Mouse (Mus musculus) stomach, postnatal 0 days (tissue): ENCODE data around the gene Paqr5. TPM values are rescaled to one million over a fixed set of nuclear protein-coding genes. Genes with fewer than 3 reads are reported as not detected.

Experiments used
- ATAC-seq: fragments of 200-750 bp; cut with Nextera tagmentation; 2 replicates; pipeline ENCODE4 v1.8.0; 2017; ENCODE audit not compliant: low FRiP score, low TSS enrichment
- DNase-seq: peaks from one replicate; pipeline ENCODE4 v3.0.0-alpha.2; 2016; ENCODE audit warnings: low spot score
- H3K27ac ChIP-seq: fragments of 300-500 bp; sonication (generic); replicated peaks from 2 replicates; pipeline ENCODE4 v1.5.1; 2014; ENCODE audit warnings: mild to moderate bottlenecking, control low read depth
- H3K27me3 ChIP-seq: fragments of 300-500 bp; sonication (generic); 2 replicates; pipeline ENCODE4 v1.6.1; 2014; ENCODE audit warnings: low read length; ENCODE audit not compliant: control insufficient read depth, insufficient read depth
- H3K36me3 ChIP-seq: fragments of 300-500 bp; sonication (generic); 2 replicates; pipeline ENCODE4 v1.6.1; 2014; ENCODE audit warnings: low read length, mixed read lengths; ENCODE audit not compliant: control insufficient read depth, insufficient read depth
- H3K4me1 ChIP-seq: fragments of 300-500 bp; sonication (generic); replicated peaks from 2 replicates; pipeline ENCODE4 v1.6.1; 2014; ENCODE audit warnings: antibody characterized with exemption; ENCODE audit not compliant: control insufficient read depth, insufficient read depth
- H3K4me2 ChIP-seq: fragments of 300-500 bp; sonication (generic); replicated peaks from 2 replicates; pipeline ENCODE4 v1.6.1; 2014; ENCODE audit warnings: low read depth, mild to moderate bottlenecking, control low read depth, moderate library complexity
- H3K4me3 ChIP-seq: fragments of 300-500 bp; sonication (generic); 2 replicates; pipeline ENCODE4 v1.5.1; 2014; ENCODE audit warnings: low read depth, low read length, control low read depth
- H3K9ac ChIP-seq: fragments of 300-500 bp; sonication (generic); 2 replicates; pipeline ENCODE4 v1.6.1; 2014; ENCODE audit warnings: mild to moderate bottlenecking, low read length, control low read depth, mixed read lengths
- H3K9me3 ChIP-seq: fragments of 300-500 bp; sonication (generic); 2 replicates; pipeline ENCODE4 v1.6.1; 2016; ENCODE audit warnings: low read length; ENCODE audit not compliant: control insufficient read depth
- CTCF ChIP-seq: IDR thresholded peaks from 2 replicates; pipeline ENCODE4 v1.5.1; 2016; ENCODE audit warnings: antibody characterized with exemption, low read depth, mild to moderate bottlenecking, moderate library complexity
- EP300 ChIP-seq: optimal IDR thresholded peaks from 2 replicates; pipeline ENCODE3; 2016; ENCODE audit warnings: antibody characterized with exemption
- WGBS: fragments of 180-500 bp; shearing (Covaris S2); extraction: QIAGEN DNeasy Blood & Tissue Kit; methylation state at CpG from one replicate; pipeline ENCODE4 v1.1.7; 2014; 5-methylcytosine and 5-hydroxymethylcytosine counted together
- polyA plus RNA-seq: library from polyadenylated mRNA; unstranded; fragments of >200 nt; fragmentation: Nextera tagmentation; extraction: Ambion mirVana; gene quantifications from 2 replicates; pipeline ENCODE4 v1.2.1, GENCODE M21; 2015

The Paqr5 gene
- polyA plus RNA-seq, 1 experiment from 2014 or later = 92.5 TPM

GRCm38 (mm10) chr9:61915393-61916005 is 111.2 kb downstream of the Paqr5 start:
- no peak for DNase-seq
- Histone ChIP-seq H3K9me3 (no peaks in the 10 kb centered on the region), H3K27me3 (no peaks in the 10 kb centered on the region), H3K27ac (peak overlapping the region; percentile 96; the same call in 1 of the 2 replicates), H3K4me1 (no peaks in the 10 kb centered on the region), H3K9ac (no peak overlapping the region), H3K4me2 (peak overlapping the region; percentile 64), H3K36me3 (peaks cover 11% of the 10 kb centered on the region), H3K4me3 (peak overlapping the region; percentile 78; the same call in 1 of the 2 replicates)
- no peak for ATAC-seq
- TF ChIP-seq EP300 = no peak
- TF ChIP-seq CTCF = no peak
- WGBS = 56% methylated on average over 4 of the region's 4 CpGs

GRCm38 (mm10) chr9:61914917-61915300 is 111.7 kb downstream of the Paqr5 start:
- peak overlapping the region; percentile 96 for H3K27ac ChIP-seq
- H3K36me3 ChIP-seq = peaks cover 11% of the 10 kb centered on the region
- H3K4me2 ChIP-seq = peak overlapping the region; percentile 64
- DNase-seq = no peak
- WGBS = 2% methylated on average over 13 of the region's 13 CpGs
- no peaks in the 10 kb centered on the region for H3K9me3 ChIP-seq
- H3K27me3 ChIP-seq = no peaks in the 10 kb centered on the region
- ATAC-seq = no peak
- H3K9ac ChIP-seq = peak overlapping the region; percentile 66
- no peak for TF ChIP-seq EP300
- peak overlapping the region; percentile 78 for H3K4me3 ChIP-seq
- H3K4me1 ChIP-seq = no peaks in the 10 kb centered on the region

GRCm38 (mm10) chr9:61914203-61914916 is 112.3 kb downstream of the Paqr5 start, which contains the start of gene Rplp1:
Gene Rplp1 (minus strand): TSS chr9:61914542.
- Histone ChIP-seq H3K9me3 (no peaks in the 10 kb centered on the region), H3K4me3 (peak within 1 kb of the TSS; percentile 78), H3K4me2 (peak within 1 kb of the TSS; percentile 86), H3K4me1 (no peaks in the 10 kb centered on the region), H3K27me3 (no peaks in the 10 kb centered on the region), H3K36me3 (peaks cover 11% of the 10 kb centered on the region), H3K27ac (peak within 1 kb of the TSS; percentile 96), H3K9ac (peak within 1 kb of the TSS; percentile 81)
- DNase-seq = peak; percentile 96
- TF ChIP-seq EP300 (no peak), CTCF (no peak)
- WGBS = under 1% methylated on average over 66 of the region's 70 CpGs
- ATAC-seq = peak; percentile 96

DNA sequence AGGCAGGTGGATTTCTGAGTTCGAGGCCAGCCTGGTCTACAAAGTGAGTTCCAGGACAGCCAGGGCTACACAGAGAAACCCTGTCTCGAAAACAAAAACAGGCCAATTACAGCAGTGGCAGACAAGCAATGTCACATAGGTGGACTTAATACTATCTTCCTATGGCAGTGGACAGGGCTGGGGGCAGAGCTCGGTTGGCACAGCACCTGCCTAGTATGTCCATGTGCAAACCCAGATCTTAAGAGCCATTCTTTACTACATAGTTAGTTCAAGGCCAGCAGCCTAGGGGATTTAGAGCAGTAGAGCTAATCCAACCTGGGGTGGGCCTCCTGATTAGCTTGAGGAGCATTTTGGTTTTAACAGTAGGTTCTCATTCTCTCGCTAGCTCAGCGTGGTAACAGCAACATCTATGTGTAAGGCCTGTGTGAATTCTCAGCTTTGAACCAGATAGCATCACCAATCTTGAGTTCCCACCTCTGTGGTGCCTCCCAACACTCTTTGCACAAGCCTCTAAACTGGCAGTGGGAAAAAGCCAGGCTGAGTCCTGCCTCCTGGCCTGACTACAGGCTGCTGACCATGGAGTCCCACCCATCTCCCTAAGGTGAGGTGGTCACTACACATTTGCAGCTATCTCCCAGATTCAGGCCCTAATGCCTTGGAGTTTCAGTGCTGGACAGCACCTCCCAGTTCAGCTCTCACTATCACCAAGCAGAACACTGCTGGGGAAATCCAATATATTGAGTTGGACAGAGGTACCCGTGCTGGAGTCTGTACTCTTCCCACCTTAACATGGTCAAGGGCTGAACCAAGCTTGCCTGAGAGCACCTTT is 115.1 kb downstream of the Paqr5 start:
- no peak for ATAC-seq
- Histone ChIP-seq H3K9me3 (no peaks in the 10 kb centered on the region), H3K4me2 (no peak overlapping the region), H3K27ac (no peak overlapping the region), H3K27me3 (no peaks in the 10 kb centered on the region), H3K9ac (no peak overlapping the region), H3K4me3 (no peak overlapping the region), H3K36me3 (peaks cover 8% of the 10 kb centered on the region), H3K4me1 (no peaks in the 10 kb centered on the region)
- DNase-seq = no peak
- TF ChIP-seq CTCF = no peak
- TF ChIP-seq EP300 = no peak
- WGBS = 59% methylated on average over 6 of the region's 6 CpGs

- 42% methylated on average over 20 of the region's 20 CpGs for WGBS
- no peak for ATAC-seq
- no peak overlapping the region for H3K9ac ChIP-seq
- H3K27ac ChIP-seq = no peak overlapping the region
- no peaks in the 10 kb centered on the region for H3K27me3 ChIP-seq
- H3K4me3 ChIP-seq = no peak overlapping the region
- no peak for DNase-seq
- no peak overlapping the region for H3K4me2 ChIP-seq
- H3K9me3 ChIP-seq = no peaks in the 10 kb centered on the region
- TF ChIP-seq CTCF (peak; percentile 37; the same call in 1 of the 2 replicates), EP300 (no peak)
- H3K36me3 ChIP-seq = peaks cover 8% of the 10 kb centered on the region
- no peaks in the 10 kb centered on the region for H3K4me1 ChIP-seq
Measured at GRCm38 (mm10) chr9:61910526-61911256, 116.0 kb downstream of the Paqr5 start.
